ENCODE assay signal across 8 mouse cellular contexts in genomic region chr8:124948733-124949111, GRCm38 (mm10). TPM values are rescaled to one million over a fixed set of nuclear protein-coding genes. Genes with fewer than 3 reads are reported as not detected.
DNase-seq lines count a peak whose midpoint lies in the region; ATAC-seq and TF ChIP-seq lines count a peak whose summit lies in the region.

No protein-coding gene starts in this region.

- peaks cover 40% of the 10 kb centered on the region for H3K4me1 ChIP-seq in heart, embryonic 16.5 days (ENCODE audit: control insufficient read depth, insufficient read depth, low read length)
- peaks cover 53% of the 10 kb centered on the region for H3K4me1 ChIP-seq in liver, embryonic 15.5 days (replicated peaks)

- ATAC-seq in heart, embryonic 16.5 days (replicated peaks; ENCODE audit: extremely low read depth, insufficient read depth, low FRiP score) = peak; percentile 11; the same call in 1 of the 2 replicates
- ATAC-seq in liver, embryonic 15.5 days (ENCODE audit: insufficient read depth) = peak; percentile 23
- no peak for ATAC-seq in monocyte, adult 5-6 weeks (replicated peaks; ENCODE audit: insufficient number of reproducible peaks, low FRiP score, low TSS enrichment, poor library complexity, severe bottlenecking)

- intact Hi-C loops in gastrocnemius, adult 2 months (cut with DNase I) = loop anchor here (1.0 to 5.0 kb wide), 3 partner anchors 36 to 64 kb away; partner anchors contain the start of genes Exoc8, Sprtn and Tsnax

- no peaks in the 10 kb centered on the region for H3K27me3 ChIP-seq in heart, embryonic 16.5 days (ENCODE audit: control insufficient read depth, insufficient read depth, low read length)
- H3K27me3 ChIP-seq in liver, embryonic 15.5 days = peaks cover 15% of the 10 kb centered on the region

- H3K9me3 ChIP-seq in heart, embryonic 16.5 days (replicated peaks; ENCODE audit: control insufficient read depth, low read length) = no peaks in the 10 kb centered on the region
- no peaks in the 10 kb centered on the region for H3K9me3 ChIP-seq in liver, embryonic 15.5 days (replicated peaks)

- peak overlapping the region; percentile 75 for H3K4me2 ChIP-seq in heart, embryonic 16.5 days (ENCODE audit: low read depth, low read length)
- H3K4me2 ChIP-seq in liver, embryonic 15.5 days = peak overlapping the region; percentile 89

- no peaks in the 10 kb centered on the region for H3K36me3 ChIP-seq in heart, embryonic 16.5 days (ENCODE audit: control insufficient read depth, insufficient read depth)
- no peaks in the 10 kb centered on the region; the same call in 1 of the 2 replicates for H3K36me3 ChIP-seq in liver, embryonic 15.5 days (replicated peaks)

- no peak for DNase-seq in gastrocnemius, adult 2 months
- DNase-seq in gastrocnemius, postnatal 10 days = no peak
- peak; percentile 48 for DNase-seq in urinary bladder, adult 2 months (ENCODE audit: low spot score)
- no peak for DNase-seq in urinary bladder, postnatal 36 days (ENCODE audit: low spot score in 2 of 2)
- DNase-seq in retina, postnatal 7 days (ENCODE audit: low read depth, low spot score) = peak; percentile 24

- 0% methylated on average over 44 of the region's 62 CpGs for WGBS in heart, embryonic 16.5 days
- WGBS in liver, embryonic 15.5 days (ENCODE audit: insufficient replicate concordance) = under 1% methylated on average over 38 of the region's 62 CpGs

- no peak for TF ChIP-seq CTCF in gastrocnemius, adult 2 months (IDR thresholded peaks at IDR 0.05)

- H3K27ac ChIP-seq in gastrocnemius, adult 2 months = peak overlapping the region; percentile 95
- peak overlapping the region; percentile 98 for H3K27ac ChIP-seq in heart, embryonic 16.5 days (ENCODE audit: low read length)
- H3K27ac ChIP-seq in liver, embryonic 15.5 days (replicated peaks) = peak overlapping the region; percentile 90

- peak overlapping the region; percentile 91 for H3K4me3 ChIP-seq in gastrocnemius, adult 2 months
- H3K4me3 ChIP-seq in heart, embryonic 16.5 days (ENCODE audit: low read length) = peak overlapping the region; percentile 66
- H3K4me3 ChIP-seq in liver, embryonic 15.5 days (replicated peaks) = peak overlapping the region; percentile 71

- H3K9ac ChIP-seq in heart, embryonic 16.5 days (ENCODE audit: low read length) = peak overlapping the region; percentile 85
- H3K9ac ChIP-seq in liver, embryonic 15.5 days = peak overlapping the region; percentile 82

RNA-seq across cellular contexts. Expression of gene Egln1, which starts 0.4 kb away (rescaled TPM):
- 100 to 1,000 TPM; 159 to 192 TPM for total RNA-seq in gastrocnemius, adult 2 months (2021)
- 10 to 100 TPM; 60.0 to 71.9 TPM for total RNA-seq in gastrocnemius, postnatal 10 days (2021)
- polyA plus RNA-seq in urinary bladder, adult 2 months (2012; rRNA removed) = 33.5 and 43.6 TPM in 2 replicates
- 17.8 and 19.5 TPM in 2 replicates for polyA plus RNA-seq in heart, embryonic 16.5 days (2015; fragmentation: Nextera tagmentation; extraction: Ambion mirVana)
- polyA plus RNA-seq in liver, embryonic 15.5 days (2015; fragmentation: Nextera tagmentation; extraction: Ambion mirVana) = 3.5 and 4.5 TPM in 2 replicates
- total RNA-seq in monocyte, adult 5-6 weeks (2017) = 24.4 to 26.1 TPM (median 24.5 TPM) in 3 replicates

RNA-seq across cellular contexts. Expression of gene Sprtn, which starts 51.0 kb away (rescaled TPM):
- 1 to 10 TPM; 6.7 to 7.5 TPM for total RNA-seq in gastrocnemius, adult 2 months (2021)
- total RNA-seq in gastrocnemius, postnatal 10 days (2021) = 10 to 100 TPM in 1 of 2 experiments, 1 to 10 TPM in 1; 9.6 to 10.7 TPM
- polyA plus RNA-seq in urinary bladder, adult 2 months (2012; rRNA removed) = 17.2 and 17.6 TPM in 2 replicates
- polyA plus RNA-seq in heart, embryonic 16.5 days (2015; fragmentation: Nextera tagmentation; extraction: Ambion mirVana) = 8.3 and 8.5 TPM in 2 replicates
- polyA plus RNA-seq in liver, embryonic 15.5 days (2015; fragmentation: Nextera tagmentation; extraction: Ambion mirVana) = 6.1 and 6.4 TPM in 2 replicates
- total RNA-seq in monocyte, adult 5-6 weeks (2017) = 15.5 to 26.7 TPM (median 22.1 TPM) in 3 replicates

RNA-seq across cellular contexts. Expression of gene Exoc8, which starts 51.2 kb away (rescaled TPM):
- total RNA-seq in gastrocnemius, adult 2 months (2021) = 1 to 10 TPM; 7.6 to 7.8 TPM
- total RNA-seq in gastrocnemius, postnatal 10 days (2021) = 1 to 10 TPM; 8.0 to 8.7 TPM
- 12.2 and 13.9 TPM in 2 replicates for polyA plus RNA-seq in urinary bladder, adult 2 months (2012; rRNA removed)
- polyA plus RNA-seq in heart, embryonic 16.5 days (2015; fragmentation: Nextera tagmentation; extraction: Ambion mirVana) = 6.9 and 7.3 TPM in 2 replicates
- polyA plus RNA-seq in liver, embryonic 15.5 days (2015; fragmentation: Nextera tagmentation; extraction: Ambion mirVana) = 3.7 and 3.8 TPM in 2 replicates
- 12.3 to 19.4 TPM (median 13.2 TPM) in 3 replicates for total RNA-seq in monocyte, adult 5-6 weeks (2017)

Comparison
In these comparisons a context has a peak if more than half of its experiments do, and no peak if none do; other contexts are left out.
1. DNase-seq: peak in urinary bladder, adult 2 months (single experiment) and retina, postnatal 7 days (single experiment); none in gastrocnemius, adult 2 months (single experiment), gastrocnemius, postnatal 10 days (single experiment) and urinary bladder, postnatal 36 days (0 of 2).
2. Peak in every context shown above with its lines, with median percentiles within 50 percentile points of each other: H3K27ac ChIP-seq and H3K4me3 ChIP-seq.